Mouse (Mus musculus) lung, postnatal 0 days (tissue): ENCODE measurements around the gene Vmn1r89. TPM values are rescaled to one million over a fixed set of nuclear protein-coding genes. Genes with fewer than 3 reads are reported as not detected.
A peak's percentile ranks its signal among the peaks of the same experiment; 100 is the strongest.

ENCODE experiments used
- ATAC-seq: fragments of 200-750 bp; cut with Nextera tagmentation; 2 replicates; pipeline ENCODE4 v1.8.0; 2017; ENCODE audit warnings: moderate library complexity
- DNase-seq: peaks from one replicate; pipeline ENCODE4 v3.0.0-alpha.2; 2016; ENCODE audit warnings: low spot score
- H3K27ac ChIP-seq: fragments of 300-500 bp; sonication (generic); 2 replicates; pipeline ENCODE4 v1.5.1; 2014; ENCODE audit warnings: antibody characterized with exemption, mild to moderate bottlenecking, low read length, mixed read lengths
- H3K27me3 ChIP-seq: fragments of 300-500 bp; sonication (generic); replicated peaks from 2 replicates; pipeline ENCODE4 v1.6.1; 2014; ENCODE audit warnings: low read length, mixed read lengths; ENCODE audit not compliant: insufficient read depth
- H3K36me3 ChIP-seq: fragments of 300-500 bp; sonication (generic); 2 replicates; pipeline ENCODE4 v1.6.1; 2014; ENCODE audit warnings: low read length, mixed read lengths; ENCODE audit not compliant: insufficient read depth
- H3K4me1 ChIP-seq: fragments of 300-500 bp; sonication (generic); 2 replicates; pipeline ENCODE4 v1.6.1; 2014; ENCODE audit warnings: antibody characterized with exemption, low read depth, low read length, mixed read lengths; ENCODE audit not compliant: insufficient read depth
- H3K4me2 ChIP-seq: fragments of 300-500 bp; sonication (generic); replicated peaks from 2 replicates; pipeline ENCODE4 v1.6.1; 2014; ENCODE audit warnings: low read depth, mild to moderate bottlenecking, low read length, moderate library complexity, mixed read lengths
- H3K4me3 ChIP-seq: fragments of 300-500 bp; sonication (generic); 2 replicates; pipeline ENCODE4 v1.5.1; 2014; ENCODE audit warnings: low read depth, low read length
- H3K9ac ChIP-seq: fragments of 300-500 bp; sonication (generic); replicated peaks from 2 replicates; pipeline ENCODE4 v1.6.1; 2014; ENCODE audit warnings: low read depth, mild to moderate bottlenecking
- H3K9me3 ChIP-seq: fragments of 300-500 bp; sonication (generic); 2 replicates; pipeline ENCODE4 v1.6.1; 2016; ENCODE audit warnings: low read length, mixed read lengths
- CTCF ChIP-seq: IDR thresholded peaks from 2 replicates; pipeline ENCODE4 v1.5.1; 2016; ENCODE audit warnings: antibody characterized with exemption, mild to moderate bottlenecking
- EP300 ChIP-seq: IDR thresholded peaks from 2 replicates; pipeline ENCODE4 v1.6.1; 2016; ENCODE audit warnings: antibody characterized with exemption, mild to moderate bottlenecking, control low read depth
- WGBS: fragments of 180-500 bp; shearing (Covaris S2); extraction: QIAGEN DNeasy Blood & Tissue Kit; methylation state at CpG from one replicate; pipeline ENCODE4 v1.1.7; 2014; 5-methylcytosine and 5-hydroxymethylcytosine counted together
- polyA plus RNA-seq: library from polyadenylated mRNA; unstranded; fragments of >200 nt; fragmentation: Nextera tagmentation; extraction: Ambion mirVana; gene quantifications from 2 replicates; pipeline ENCODE4 v1.2.1, GENCODE M21; 2015

The Vmn1r89 gene
- polyA plus RNA-seq: not detected in 2 replicates

- TF ChIP-seq EP300: no peak
- no peak for TF ChIP-seq CTCF
- Histone ChIP-seq H3K4me1 (no peaks in the 10 kb centered on the region), H3K4me3 (no peak within 1 kb of the TSS), H3K27me3 (no peaks in the 10 kb centered on the region), H3K9me3 (no peaks in the 10 kb centered on the region), H3K4me2 (no peak within 1 kb of the TSS), H3K27ac (no peak within 1 kb of the TSS), H3K36me3 (no peaks in the 10 kb centered on the region), H3K9ac (no peak within 1 kb of the TSS)
- ATAC-seq (no peak), DNase-seq (no peak)
These were observed at the start of gene Vmn1r89 for GRCm38 (mm10) chr7:13212720-13213119. Gene Vmn1r89, plus strand, starts transcription at chr7:13213020.

GRCm38 (mm10) chr7:13260746-13261700, 48.2 kb downstream of the Vmn1r89 start:
- Histone ChIP-seq H3K4me1 (no peaks in the 10 kb centered on the region), H3K27ac (no peak overlapping the region), H3K27me3 (no peaks in the 10 kb centered on the region), H3K9ac (no peak overlapping the region), H3K36me3 (no peaks in the 10 kb centered on the region), H3K4me3 (no peak overlapping the region), H3K9me3 (no peaks in the 10 kb centered on the region), H3K4me2 (no peak overlapping the region)
- TF ChIP-seq EP300: no peak
- no peak for TF ChIP-seq CTCF
- DNase-seq (no peak), ATAC-seq (no peak)
- 36% methylated on average over 50 of the region's 50 CpGs for WGBS

- H3K4me2 ChIP-seq: no peak overlapping the region
- H3K36me3 ChIP-seq: no peaks in the 10 kb centered on the region
- TF ChIP-seq EP300: no peak
- no peak for TF ChIP-seq CTCF
- no peaks in the 10 kb centered on the region for H3K27me3 ChIP-seq
- no peak overlapping the region for H3K9ac ChIP-seq
- WGBS: 77% methylated on average over 5 of the region's 5 CpGs
- no peaks in the 10 kb centered on the region for H3K9me3 ChIP-seq
- H3K4me1 ChIP-seq: no peaks in the 10 kb centered on the region
- no peak overlapping the region for H3K27ac ChIP-seq
- DNase-seq (no peak), ATAC-seq (no peak)
- H3K4me3 ChIP-seq: no peak overlapping the region
These were observed 51.0 kb downstream of the Vmn1r89 start for GRCm38 (mm10) chr7:13263851-13264250.

- TF ChIP-seq EP300 (no peak), CTCF (no peak)
- no peak overlapping the region for H3K27ac ChIP-seq
- H3K4me1 ChIP-seq: no peaks in the 10 kb centered on the region
- H3K4me2 ChIP-seq: no peak overlapping the region
- no peaks in the 10 kb centered on the region for H3K9me3 ChIP-seq
- no peak overlapping the region for H3K4me3 ChIP-seq
- no peak overlapping the region for H3K9ac ChIP-seq
- DNase-seq: no peak
- H3K27me3 ChIP-seq: no peaks in the 10 kb centered on the region
- no peaks in the 10 kb centered on the region for H3K36me3 ChIP-seq
- no peak for ATAC-seq
- WGBS: 72% methylated on average over 2 of the region's 2 CpGs
These were observed 51.6 kb downstream of the Vmn1r89 start for GRCm38 (mm10) chr7:13264396-13264795.

- 58% methylated on average over 4 of the region's 4 CpGs for WGBS
- H3K9me3 ChIP-seq: no peaks in the 10 kb centered on the region
- TF ChIP-seq EP300 (no peak), CTCF (no peak)
- no peak overlapping the region for H3K27ac ChIP-seq
- H3K4me2 ChIP-seq: no peak overlapping the region
- DNase-seq (peak; percentile 55), ATAC-seq (peak; percentile 66)
- no peaks in the 10 kb centered on the region for H3K36me3 ChIP-seq
- H3K4me1 ChIP-seq: no peaks in the 10 kb centered on the region
- H3K9ac ChIP-seq: no peak overlapping the region
- H3K27me3 ChIP-seq: no peaks in the 10 kb centered on the region
- no peak overlapping the region for H3K4me3 ChIP-seq
These were observed 56.0 kb downstream of the Vmn1r89 start for GRCm38 (mm10) chr7:13268749-13269260.

GRCm38 (mm10) chr7:13269394-13269793, 56.6 kb downstream of the Vmn1r89 start:
- Histone ChIP-seq H3K4me1 (no peaks in the 10 kb centered on the region), H3K27me3 (no peaks in the 10 kb centered on the region), H3K27ac (no peak overlapping the region), H3K9me3 (no peaks in the 10 kb centered on the region), H3K4me3 (no peak overlapping the region), H3K9ac (no peak overlapping the region), H3K4me2 (no peak overlapping the region), H3K36me3 (no peaks in the 10 kb centered on the region)
- ATAC-seq (peak; percentile 66), DNase-seq (peak; percentile 34)
- 74% methylated on average over 11 of the region's 11 CpGs for WGBS
- no peak for TF ChIP-seq EP300
- no peak; the same call in 1 of the 2 replicates for TF ChIP-seq CTCF

Other genes with a start within 250 kb of the Vmn1r89 start
- gene Zfp324, start 247.2 kb upstream of the Vmn1r89 start, polyA plus RNA-seq: 5.5 and 5.7 TPM in 2 replicates
- 3.9 and 4.0 TPM in 2 replicates for gene Zfp446, start 235.2 kb upstream of the Vmn1r89 start, polyA plus RNA-seq
- not detected in 2 replicates for gene Slc27a5, start 214.8 kb upstream of the Vmn1r89 start, polyA plus RNA-seq
- gene Trim28, start 213.9 kb upstream of the Vmn1r89 start, polyA plus RNA-seq: 85.6 and 87.2 TPM in 2 replicates
- 11.9 and 12.2 TPM in 2 replicates for gene Zbtb45, start 203.0 kb upstream of the Vmn1r89 start, polyA plus RNA-seq
- 254 and 264 TPM in 2 replicates for gene Chmp2a, start 178.2 kb upstream of the Vmn1r89 start, polyA plus RNA-seq
- 67.8 and 78.1 TPM in 2 replicates for gene Ube2m, start 174.7 kb upstream of the Vmn1r89 start, polyA plus RNA-seq
- 2.0 and 2.1 TPM in 2 replicates for gene Mzf1, start 158.3 kb upstream of the Vmn1r89 start, polyA plus RNA-seq
- not detected in 2 replicates for gene Vmn1r85, start 117.8 kb upstream of the Vmn1r89 start, polyA plus RNA-seq
- not detected in 2 replicates for gene Vmn1r86, start 93.1 kb upstream of the Vmn1r89 start, polyA plus RNA-seq
- not detected in 2 replicates for gene Vmn1r87, start 72.9 kb upstream of the Vmn1r89 start, polyA plus RNA-seq
- not detected in 2 replicates for gene Vmn1r88, start 53.5 kb upstream of the Vmn1r89 start, polyA plus RNA-seq
- 16.5 and 20.2 TPM in 2 replicates for gene Lig1, start 64.3 kb downstream of the Vmn1r89 start, polyA plus RNA-seq
- 4.7 and 5.5 TPM in 2 replicates for gene Zswim9, start 65.7 kb downstream of the Vmn1r89 start, polyA plus RNA-seq
- 1.2 and 1.5 TPM in 2 replicates for gene Pla2g4c, start 111.6 kb downstream of the Vmn1r89 start, polyA plus RNA-seq
- not detected in 2 replicates for gene Cabp5, start 185.1 kb downstream of the Vmn1r89 start, polyA plus RNA-seq
- not detected in 2 replicates for gene Bsph1, start 237.8 kb downstream of the Vmn1r89 start, polyA plus RNA-seq